17 mouse cellular contexts compared by ENCODE assay signal in the genomic region with DNA sequence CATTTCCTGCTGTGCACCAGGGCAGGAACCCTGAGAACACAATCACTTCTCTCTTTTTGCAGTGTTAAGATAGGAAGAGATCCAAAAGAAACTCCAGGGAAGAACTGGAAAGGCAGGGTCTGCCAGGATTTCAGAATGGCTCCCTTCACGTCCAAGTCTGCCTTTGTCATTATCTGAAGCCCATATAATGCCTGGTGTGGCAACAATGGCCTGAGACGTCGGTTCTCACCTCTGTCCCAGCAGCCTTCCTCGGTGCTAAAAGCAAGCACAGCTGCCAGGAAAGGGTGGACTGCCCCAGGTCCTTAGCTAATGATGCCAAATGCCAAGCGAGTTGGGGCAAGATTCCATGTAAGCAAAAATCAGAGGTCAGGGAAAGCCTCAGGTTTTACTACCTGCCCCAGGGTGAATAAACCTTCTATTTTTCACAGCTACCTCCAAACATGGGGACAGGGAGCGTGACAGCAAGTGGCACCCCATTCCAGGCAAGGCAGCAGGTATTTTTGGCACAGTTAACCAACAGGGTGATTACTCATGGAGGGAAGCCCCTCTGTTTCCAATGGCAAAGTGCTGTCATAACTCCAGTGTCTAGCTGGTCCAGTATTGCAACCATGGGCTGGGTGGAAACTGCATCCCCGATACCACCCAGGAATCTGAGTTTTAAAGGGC. TPM values are rescaled to one million over a fixed set of nuclear protein-coding genes. Genes with fewer than 3 reads are reported as not detected.
A peak's percentile ranks its signal among the peaks of the same experiment; 100 is the strongest.
DNase-seq lines count a peak whose midpoint lies in the region; ATAC-seq and TF ChIP-seq lines count a peak whose summit lies in the region.
"Had no signal": no experiment of that assay in that cellular context is flagged by ENCODE, and none has a peak within 500 bp of the region (broad histone marks: within the 10 kb centered on the region; RNA-seq: fewer than 3 reads in every experiment).

No protein-coding gene starts in this region.

- no peak overlapping the region for H3K4me2 ChIP-seq in embryonic facial prominence, embryonic 11.5 days (ENCODE audit: low read depth, low read length)
- no peak overlapping the region for H3K4me2 ChIP-seq in intestine, embryonic 15.5 days (replicated peaks)
- H3K4me2 ChIP-seq: liver, embryonic 13.5 days had no signal

- no peak overlapping the region for H3K4me3 ChIP-seq in embryonic facial prominence, embryonic 11.5 days (ENCODE audit: low read depth, low read length)
- no peak overlapping the region for H3K4me3 ChIP-seq in embryonic facial prominence, embryonic 10.5 days
- H3K4me3 ChIP-seq in left cerebral cortex, adult 2 months: no peak overlapping the region
- no peak overlapping the region for H3K4me3 ChIP-seq in ES-Bruce4 (ENCODE audit: low read depth, low read length)
- H3K4me3 ChIP-seq in intestine, embryonic 15.5 days (replicated peaks): no peak overlapping the region
- H3K4me3 ChIP-seq: erythroblast, embryonic 14.5 days; liver, embryonic 13.5 days had no signal

- H3K9me3 ChIP-seq in embryonic facial prominence, embryonic 11.5 days (replicated peaks; ENCODE audit: control insufficient read depth, low read length): no peaks in the 10 kb centered on the region
- H3K9me3 ChIP-seq in embryonic facial prominence, embryonic 10.5 days: no peaks in the 10 kb centered on the region
- H3K9me3 ChIP-seq in ES-Bruce4 (replicated peaks; ENCODE audit: control insufficient read depth, insufficient read depth, low read length, poor library complexity, severe bottlenecking): no peaks in the 10 kb centered on the region
- H3K9me3 ChIP-seq in intestine, embryonic 15.5 days: no peaks in the 10 kb centered on the region
- H3K9me3 ChIP-seq: liver, embryonic 13.5 days had no signal

- peak overlapping the region; percentile 9; the same call in 1 of the 2 replicates for H3K9ac ChIP-seq in embryonic facial prominence, embryonic 11.5 days (replicated peaks; ENCODE audit: low read length)
- H3K9ac ChIP-seq in ES-Bruce4 (ENCODE audit: low read depth, poor library complexity, severe bottlenecking): no peak overlapping the region
- H3K9ac ChIP-seq in intestine, embryonic 15.5 days: no peak overlapping the region
- H3K9ac ChIP-seq: forebrain, postnatal 0 days; liver, embryonic 13.5 days had no signal

- intact Hi-C loops in left cerebral cortex, adult 2 months (cut with DNase I): no loop called here

- no peak for TF ChIP-seq POLR2A in ES-Bruce4 (IDR thresholded peaks at IDR 0.05; ENCODE audit: insufficient read depth, low read length)

- DNase-seq in embryonic facial prominence, embryonic 11.5 days (ENCODE audit: low spot score): no peak
- DNase-seq in embryonic facial prominence, embryonic 10.5 days (ENCODE audit: low spot score): no peak
- no peak for DNase-seq in left cerebral cortex, adult 2 months (ENCODE audit: extremely low spot score in 1 of 2, low spot score in 2 of 2)
- DNase-seq in left cerebral cortex, adult 18-20 months (ENCODE audit: low spot score in 2 of 2): no peak
- peak; percentile 23 for DNase-seq in cerebellum, adult 8-10 months
- no peak for DNase-seq in frontal cortex, postnatal 14 days (ENCODE audit: low spot score in 2 of 2)
- DNase-seq: adrenal gland, adult 2 months; embryo, embryonic 11 days; forebrain, postnatal 0 days; gastrocnemius, postnatal 25 days; liver, embryonic 13.5 days; thymus, adult 2 months had no signal

- 69% methylated on average over 7 of the region's 7 CpGs for WGBS in embryonic facial prominence, embryonic 11.5 days
- WGBS in embryonic facial prominence, embryonic 10.5 days: 68% methylated on average over 7 of the region's 7 CpGs
- WGBS in intestine, embryonic 15.5 days: 68% methylated on average over 7 of the region's 7 CpGs

- no peak for TF ChIP-seq EP300 in ES-Bruce4 (IDR thresholded peaks at IDR 0.05; ENCODE audit: insufficient read depth, low read depth, low read length)

- H3K36me3 ChIP-seq in embryonic facial prominence, embryonic 11.5 days (replicated peaks; ENCODE audit: control insufficient read depth, insufficient read depth, low read depth, low read length): no peaks in the 10 kb centered on the region
- no peaks in the 10 kb centered on the region for H3K36me3 ChIP-seq in embryonic facial prominence, embryonic 10.5 days (replicated peaks)
- no peaks in the 10 kb centered on the region for H3K36me3 ChIP-seq in ES-Bruce4 (ENCODE audit: control insufficient read depth, insufficient read depth, low read length, poor library complexity, severe bottlenecking)
- no peaks in the 10 kb centered on the region for H3K36me3 ChIP-seq in intestine, embryonic 15.5 days
- H3K36me3 ChIP-seq: G1E; liver, embryonic 13.5 days had no signal

- TF ChIP-seq CTCF in left cerebral cortex, adult 2 months (IDR thresholded peaks at IDR 0.05): no peak
- TF ChIP-seq CTCF in ES-Bruce4 (IDR thresholded peaks at IDR 0.05; ENCODE audit: low read depth, low read length): no peak

- peaks cover 17% of the 10 kb centered on the region for H3K27me3 ChIP-seq in embryonic facial prominence, embryonic 11.5 days (ENCODE audit: control insufficient read depth, insufficient read depth, low read length)
- peaks cover 50% of the 10 kb centered on the region for H3K27me3 ChIP-seq in embryonic facial prominence, embryonic 10.5 days (replicated peaks; ENCODE audit: low read depth, poor library complexity, severe bottlenecking)
- H3K27me3 ChIP-seq in ES-Bruce4 (ENCODE audit: control insufficient read depth, insufficient read depth, low read length, poor library complexity, severe bottlenecking): no peaks in the 10 kb centered on the region
- H3K27me3 ChIP-seq in intestine, embryonic 15.5 days (replicated peaks): peaks cover 15% of the 10 kb centered on the region

- no peak for ATAC-seq in embryonic facial prominence, embryonic 11.5 days (replicated peaks; ENCODE audit: insufficient number of reproducible peaks, low FRiP score, low TSS enrichment, low read depth)
- no peak for ATAC-seq in intestine, embryonic 15.5 days
- ATAC-seq: forebrain, postnatal 0 days; lung, postnatal 0 days had no signal

- H3K27ac ChIP-seq in embryonic facial prominence, embryonic 11.5 days (replicated peaks; ENCODE audit: low read depth, low read length): no peak overlapping the region
- no peak overlapping the region for H3K27ac ChIP-seq in embryonic facial prominence, embryonic 10.5 days (replicated peaks)
- peak overlapping the region; percentile 28; the same call in 1 of the 2 replicates for H3K27ac ChIP-seq in left cerebral cortex, adult 2 months
- peak overlapping the region; percentile 75 for H3K27ac ChIP-seq in ES-Bruce4 (ENCODE audit: insufficient read depth, low read length)
- no peak overlapping the region for H3K27ac ChIP-seq in intestine, embryonic 15.5 days
- H3K27ac ChIP-seq: liver, embryonic 13.5 days had no signal

- H3K4me1 ChIP-seq in embryonic facial prominence, embryonic 11.5 days (ENCODE audit: control insufficient read depth, insufficient read depth, low read length): no peaks in the 10 kb centered on the region
- H3K4me1 ChIP-seq in embryonic facial prominence, embryonic 10.5 days: peaks cover 7% of the 10 kb centered on the region; the same call in 1 of the 2 replicates
- H3K4me1 ChIP-seq in ES-Bruce4 (ENCODE audit: control insufficient read depth, insufficient read depth, low read length): peaks cover 12% of the 10 kb centered on the region
- H3K4me1 ChIP-seq in intestine, embryonic 15.5 days (replicated peaks): no peaks in the 10 kb centered on the region

RNA-seq across cellular contexts. Expression of a gene that starts 7.7 kb away (rescaled TPM):
- 0.50 and 0.63 TPM in 2 replicates for polyA plus RNA-seq in embryonic facial prominence, embryonic 11.5 days (2014; fragmentation: Nextera tagmentation; extraction: Ambion mirVana)
- 0.10 and 0.40 TPM in 2 replicates for polyA plus RNA-seq in embryonic facial prominence, embryonic 10.5 days (2016; fragmentation: Nextera tagmentation; extraction: Ambion mirVana)
- total RNA-seq in left cerebral cortex, adult 2 months (2021): 100 to 1,000 TPM; 118 to 134 TPM
- total RNA-seq in left cerebral cortex, adult 18-20 months (2021): 100 to 1,000 TPM; 116 to 128 TPM
- 3.3 and 6.2 TPM in 2 replicates for polyA plus RNA-seq in ES-Bruce4 (2011; ENCODE audit: insufficient read depth, insufficient read length, low read depth, missing spikeins)
- 0.20 and 0.33 TPM in 2 replicates for polyA plus RNA-seq in intestine, embryonic 15.5 days (2015; fragmentation: Nextera tagmentation; extraction: Ambion mirVana)

Comparison
In these comparisons a context has a peak if more than half of its experiments do, and no peak if none do; other contexts are left out.
1. H3K27ac ChIP-seq: peak in left cerebral cortex, adult 2 months (single experiment) and ES-Bruce4 (single experiment); none in embryonic facial prominence, embryonic 11.5 days (single experiment), embryonic facial prominence, embryonic 10.5 days (single experiment) and intestine, embryonic 15.5 days (single experiment).